Mouse (Mus musculus): ENCODE measurements around the gene Gm42417. TPM values are rescaled to one million over a fixed set of nuclear protein-coding genes. Genes with fewer than 3 reads are reported as not detected.

Gm42417 gene
- polyA plus RNA-seq, 1 experiment from 2014 or later = 0.62 TPM

GRCm38 (mm10) chr1:36559256-36559655 lies 20.0 kb upstream of the Gm42417 start:
- Histone ChIP-seq H3K27ac (ENCODE audit: low read depth, low read length) (no peak overlapping the region), H3K4me1 (ENCODE audit: control insufficient read depth, insufficient read depth, low read length) (peaks cover 26% of the 10 kb centered on the region), H3K27me3 (ENCODE audit: control insufficient read depth, insufficient read depth, low read length) (no peaks in the 10 kb centered on the region; the same call in 1 of the 2 replicates), H3K4me3 (ENCODE audit: low read depth, low read length) (no peak overlapping the region), H3K4me2 (ENCODE audit: low read depth, low read length) (peak overlapping the region; percentile 97; the same call in 1 of the 2 replicates), H3K9ac (replicated peaks; ENCODE audit: low read depth, low read length) (peak overlapping the region; percentile 99; the same call in 1 of the 2 replicates), H3K36me3 (ENCODE audit: control insufficient read depth, insufficient read depth, low read length) (0 out of 2 replicates have a peak, but pooled peaks cover 4% of the 10 kb centered on the region), H3K9me3 (ENCODE audit: control insufficient read depth, low read length) (no peaks in the 10 kb centered on the region)
- 2% methylated on average over 4 of the region's 4 CpGs for whole genome bisulfite sequencing
- ATAC-seq (ENCODE audit: low read depth) = no peak

GRCm38 (mm10) chr1:36558031-36558993 lies 19.1 kb upstream of the Gm42417 start, which contains the start of gene Sema4c:
TSS of gene Sema4c (minus strand) at chr1:36558349.
- Histone ChIP-seq H3K36me3 (ENCODE audit: control insufficient read depth, insufficient read depth, low read length) (peaks cover 11% of the 10 kb centered on the region), H3K4me1 (ENCODE audit: control insufficient read depth, insufficient read depth, low read length) (peaks cover 28% of the 10 kb centered on the region), H3K27ac (ENCODE audit: low read depth, low read length) (peak within 1 kb of the TSS; percentile 99), H3K27me3 (ENCODE audit: control insufficient read depth, insufficient read depth, low read length) (no peaks in the 10 kb centered on the region; the same call in 1 of the 2 replicates), H3K9me3 (ENCODE audit: control insufficient read depth, low read length) (no peaks in the 10 kb centered on the region), H3K9ac (replicated peaks; ENCODE audit: low read depth, low read length) (peak within 1 kb of the TSS; percentile 99), H3K4me2 (ENCODE audit: low read depth, low read length) (peak within 1 kb of the TSS; percentile 97), H3K4me3 (ENCODE audit: low read depth, low read length) (peak within 1 kb of the TSS; percentile 98)
- whole genome bisulfite sequencing = 2% methylated on average over 61 of the region's 69 CpGs
- ATAC-seq (ENCODE audit: low read depth) = peak; percentile 67

- Histone ChIP-seq H3K9ac (replicated peaks; ENCODE audit: low read depth, low read length) (peak overlapping the region; percentile 99), H3K36me3 (ENCODE audit: control insufficient read depth, insufficient read depth, low read length) (peaks cover 19% of the 10 kb centered on the region), H3K4me2 (ENCODE audit: low read depth, low read length) (peak overlapping the region; percentile 97), H3K4me3 (ENCODE audit: low read depth, low read length) (peak overlapping the region; percentile 98), H3K27me3 (ENCODE audit: control insufficient read depth, insufficient read depth, low read length) (no peaks in the 10 kb centered on the region; the same call in 1 of the 2 replicates), H3K4me1 (ENCODE audit: control insufficient read depth, insufficient read depth, low read length) (peaks cover 28% of the 10 kb centered on the region), H3K9me3 (ENCODE audit: control insufficient read depth, low read length) (no peaks in the 10 kb centered on the region), H3K27ac (ENCODE audit: low read depth, low read length) (peak overlapping the region; percentile 99)
- WGBS = under 1% methylated on average over 47 of the region's 48 CpGs
- ATAC-seq (ENCODE audit: low read depth) = peak; percentile 59
These were observed 18.3 kb upstream of the Gm42417 start for GRCm38 (mm10) chr1:36557457-36558011.

- H3K27ac ChIP-seq (ENCODE audit: low read depth, low read length) = peak overlapping the region; percentile 99
- H3K36me3 ChIP-seq (ENCODE audit: control insufficient read depth, insufficient read depth, low read length) = peaks cover 26% of the 10 kb centered on the region
- H3K4me2 ChIP-seq (ENCODE audit: low read depth, low read length) = peak overlapping the region; percentile 97
- H3K9me3 ChIP-seq (ENCODE audit: control insufficient read depth, low read length) = no peaks in the 10 kb centered on the region
- 0% methylated on average over 52 of the region's 52 CpGs for WGBS
- H3K4me1 ChIP-seq (ENCODE audit: control insufficient read depth, insufficient read depth, low read length) = peaks cover 28% of the 10 kb centered on the region
- H3K4me3 ChIP-seq (ENCODE audit: low read depth, low read length) = peak overlapping the region; percentile 98
- H3K9ac ChIP-seq (replicated peaks; ENCODE audit: low read depth, low read length) = peak overlapping the region; percentile 99
- H3K27me3 ChIP-seq (ENCODE audit: control insufficient read depth, insufficient read depth, low read length) = no peaks in the 10 kb centered on the region; the same call in 1 of the 2 replicates
- peak; percentile 82 for ATAC-seq (ENCODE audit: low read depth)
These were observed 17.6 kb upstream of the Gm42417 start for GRCm38 (mm10) chr1:36556553-36557456.

- no peak for ATAC-seq (ENCODE audit: low read depth)
- Histone ChIP-seq H3K4me3 (ENCODE audit: low read depth, low read length) (peak overlapping the region; percentile 98), H3K27ac (ENCODE audit: low read depth, low read length) (peak overlapping the region; percentile 99), H3K9me3 (ENCODE audit: control insufficient read depth, low read length) (no peaks in the 10 kb centered on the region), H3K27me3 (ENCODE audit: control insufficient read depth, insufficient read depth, low read length) (no peaks in the 10 kb centered on the region; the same call in 1 of the 2 replicates), H3K9ac (replicated peaks; ENCODE audit: low read depth, low read length) (peak overlapping the region; percentile 99), H3K4me1 (ENCODE audit: control insufficient read depth, insufficient read depth, low read length) (peaks cover 28% of the 10 kb centered on the region), H3K36me3 (ENCODE audit: control insufficient read depth, insufficient read depth, low read length) (peaks cover 35% of the 10 kb centered on the region), H3K4me2 (ENCODE audit: low read depth, low read length) (peak overlapping the region; percentile 97)
- 0% methylated on average over 8 of the region's 8 CpGs for WGBS
These were observed 16.7 kb upstream of the Gm42417 start for GRCm38 (mm10) chr1:36555798-36556395.

GRCm38 (mm10) chr1:36554633-36555399 lies 15.6 kb upstream of the Gm42417 start:
- Histone ChIP-seq H3K36me3 (ENCODE audit: control insufficient read depth, insufficient read depth, low read length) (peaks cover 45% of the 10 kb centered on the region), H3K9ac (replicated peaks; ENCODE audit: low read depth, low read length) (peak overlapping the region; percentile 99), H3K27me3 (ENCODE audit: control insufficient read depth, insufficient read depth, low read length) (no peaks in the 10 kb centered on the region; the same call in 1 of the 2 replicates), H3K9me3 (ENCODE audit: control insufficient read depth, low read length) (no peaks in the 10 kb centered on the region), H3K4me2 (ENCODE audit: low read depth, low read length) (peak overlapping the region; percentile 97), H3K27ac (ENCODE audit: low read depth, low read length) (peak overlapping the region; percentile 99), H3K4me3 (ENCODE audit: low read depth, low read length) (peak overlapping the region; percentile 98), H3K4me1 (ENCODE audit: control insufficient read depth, insufficient read depth, low read length) (peaks cover 28% of the 10 kb centered on the region)
- 59% methylated on average over 21 of the region's 21 CpGs for WGBS
- no peak for ATAC-seq (ENCODE audit: low read depth)

GRCm38 (mm10) chr1:36552506-36552905 lies 13.3 kb upstream of the Gm42417 start:
- Histone ChIP-seq H3K9me3 (ENCODE audit: control insufficient read depth, low read length) (no peaks in the 10 kb centered on the region), H3K4me1 (ENCODE audit: control insufficient read depth, insufficient read depth, low read length) (peaks cover 38% of the 10 kb centered on the region), H3K27ac (ENCODE audit: low read depth, low read length) (no peak overlapping the region), H3K36me3 (ENCODE audit: control insufficient read depth, insufficient read depth, low read length) (peaks cover 57% of the 10 kb centered on the region), H3K9ac (replicated peaks; ENCODE audit: low read depth, low read length) (no peak overlapping the region), H3K4me2 (ENCODE audit: low read depth, low read length) (no peak overlapping the region), H3K4me3 (ENCODE audit: low read depth, low read length) (no peak overlapping the region), H3K27me3 (ENCODE audit: control insufficient read depth, insufficient read depth, low read length) (no peaks in the 10 kb centered on the region)
- ATAC-seq (ENCODE audit: low read depth) = no peak
- 87% methylated on average over 16 of the region's 16 CpGs for WGBS
